Mouse (Mus musculus): ENCODE measurements around the gene Rabgef1.

- TF ChIP-seq ZC3H11A (IDR thresholded peaks at IDR 0.05; ENCODE audit: low read depth, low read length), result no peak
- no peak for TF ChIP-seq ZMIZ1 (IDR thresholded peaks at IDR 0.05; ENCODE audit: low read depth, low read length)
- TF ChIP-seq POLR2A (IDR thresholded peaks at IDR 0.05; ENCODE audit: low read depth, low read length), result no peak
Observed at GRCm38 (mm10) chr5:130236302-130236701, 64.7 kb downstream of the Rabgef1 start.
